Mouse (Mus musculus): ENCODE measurements around the gene Hexim2. TPM values are rescaled to one million over a fixed set of nuclear protein-coding genes. Genes with fewer than 3 reads are reported as not detected.

The Hexim2 gene
- polyA plus RNA-seq, 1 experiment from 2014 or later: 9.6 TPM

- DNase-seq (ENCODE audit: low spot score) (no peak), ATAC-seq (no peak)
- H3K27ac ChIP-seq (ENCODE audit: low read depth, low read length): no peak overlapping the region
- H3K36me3 ChIP-seq (ENCODE audit: control insufficient read depth, insufficient read depth, low read length): no peaks in the 10 kb centered on the region
- no peak overlapping the region for H3K4me3 ChIP-seq (ENCODE audit: low read depth, low read length)
- no peaks in the 10 kb centered on the region for H3K9me3 ChIP-seq (replicated peaks; ENCODE audit: control insufficient read depth, low read length)
- no peak overlapping the region for H3K4me2 ChIP-seq (ENCODE audit: low read length)
- H3K9ac ChIP-seq (ENCODE audit: low read length): no peak overlapping the region
- peaks cover 29% of the 10 kb centered on the region for H3K27me3 ChIP-seq (replicated peaks; ENCODE audit: control insufficient read depth, insufficient read depth, low read length)
- 61% methylated on average over 12 of the region's 12 CpGs for WGBS
- H3K4me1 ChIP-seq (ENCODE audit: control insufficient read depth, insufficient read depth, low read length): peaks cover 12% of the 10 kb centered on the region; the same call in 1 of the 2 replicates
Observed at GRCm38 (mm10) chr11:103099352-103099940, 32.8 kb upstream of the Hexim2 start.

GRCm38 (mm10) chr11:103100361-103100760 lies 31.9 kb upstream of the Hexim2 start:
- H3K27me3 ChIP-seq (replicated peaks; ENCODE audit: control insufficient read depth, insufficient read depth, low read length): peaks cover 32% of the 10 kb centered on the region
- H3K27ac ChIP-seq (ENCODE audit: low read depth, low read length): no peak overlapping the region
- no peak overlapping the region for H3K4me2 ChIP-seq (ENCODE audit: low read length)
- ATAC-seq (no peak), DNase-seq (ENCODE audit: low spot score) (no peak)
- 75% methylated on average over 8 of the region's 8 CpGs for WGBS
- H3K9me3 ChIP-seq (replicated peaks; ENCODE audit: control insufficient read depth, low read length): no peaks in the 10 kb centered on the region
- H3K36me3 ChIP-seq (ENCODE audit: control insufficient read depth, insufficient read depth, low read length): no peaks in the 10 kb centered on the region
- H3K4me1 ChIP-seq (ENCODE audit: control insufficient read depth, insufficient read depth, low read length): peaks cover 12% of the 10 kb centered on the region; the same call in 1 of the 2 replicates
- H3K9ac ChIP-seq (ENCODE audit: low read length): no peak overlapping the region
- H3K4me3 ChIP-seq (ENCODE audit: low read depth, low read length): no peak overlapping the region

GRCm38 (mm10) chr11:103101481-103101865 lies 30.8 kb upstream of the Hexim2 start, which contains the start of the genes Plcd3 and Acbd4:
Gene Plcd3 (minus strand): TSS chr11:103101658.
Gene Acbd4 (plus strand): TSS chr11:103101682.
- Histone ChIP-seq H3K4me1 (ENCODE audit: control insufficient read depth, insufficient read depth, low read length) (peaks cover 12% of the 10 kb centered on the region; the same call in 1 of the 2 replicates), H3K27ac (ENCODE audit: low read depth, low read length) (no peak within 1 kb of the TSS), H3K4me3 (ENCODE audit: low read depth, low read length) (peak within 1 kb of the TSS; percentile 42), H3K9me3 (replicated peaks; ENCODE audit: control insufficient read depth, low read length) (no peaks in the 10 kb centered on the region), H3K27me3 (replicated peaks; ENCODE audit: control insufficient read depth, insufficient read depth, low read length) (peaks cover 32% of the 10 kb centered on the region), H3K4me2 (ENCODE audit: low read length) (peak within 1 kb of the TSS; percentile 85), H3K36me3 (ENCODE audit: control insufficient read depth, insufficient read depth, low read length) (no peaks in the 10 kb centered on the region), H3K9ac (ENCODE audit: low read length) (peak within 1 kb of the TSS; percentile 57)
- WGBS: under 1% methylated on average over 33 of the region's 34 CpGs
- peak; percentile 57 for DNase-seq (ENCODE audit: low spot score)
- ATAC-seq: peak; percentile 25; the same call in 1 of the 2 replicates

GRCm38 (mm10) chr11:103101866-103102501 lies 30.2 kb upstream of the Hexim2 start:
- 3% methylated on average over 30 of the region's 30 CpGs for WGBS
- H3K27me3 ChIP-seq (replicated peaks; ENCODE audit: control insufficient read depth, insufficient read depth, low read length): peaks cover 32% of the 10 kb centered on the region
- H3K4me1 ChIP-seq (ENCODE audit: control insufficient read depth, insufficient read depth, low read length): peaks cover 12% of the 10 kb centered on the region; the same call in 1 of the 2 replicates
- no peak overlapping the region for H3K27ac ChIP-seq (ENCODE audit: low read depth, low read length)
- DNase-seq (ENCODE audit: low spot score) (peak; percentile 57), ATAC-seq (peak; percentile 37)
- no peaks in the 10 kb centered on the region for H3K9me3 ChIP-seq (replicated peaks; ENCODE audit: control insufficient read depth, low read length)
- peak overlapping the region; percentile 85 for H3K4me2 ChIP-seq (ENCODE audit: low read length)
- peak overlapping the region; percentile 57 for H3K9ac ChIP-seq (ENCODE audit: low read length)
- peak overlapping the region; percentile 42 for H3K4me3 ChIP-seq (ENCODE audit: low read depth, low read length)
- H3K36me3 ChIP-seq (ENCODE audit: control insufficient read depth, insufficient read depth, low read length): no peaks in the 10 kb centered on the region

- no peak overlapping the region for H3K27ac ChIP-seq (ENCODE audit: low read depth, low read length)
- peaks cover 12% of the 10 kb centered on the region; the same call in 1 of the 2 replicates for H3K4me1 ChIP-seq (ENCODE audit: control insufficient read depth, insufficient read depth, low read length)
- H3K9me3 ChIP-seq (replicated peaks; ENCODE audit: control insufficient read depth, low read length): no peaks in the 10 kb centered on the region
- ATAC-seq (peak; percentile 90), DNase-seq (ENCODE audit: low spot score) (peak; percentile 94)
- H3K36me3 ChIP-seq (ENCODE audit: control insufficient read depth, insufficient read depth, low read length): no peaks in the 10 kb centered on the region
- peak overlapping the region; percentile 45 for H3K9ac ChIP-seq (ENCODE audit: low read length)
- H3K27me3 ChIP-seq (replicated peaks; ENCODE audit: control insufficient read depth, insufficient read depth, low read length): peaks cover 32% of the 10 kb centered on the region
- WGBS: under 1% methylated on average over 35 of the region's 35 CpGs
- H3K4me2 ChIP-seq (ENCODE audit: low read length): peak overlapping the region; percentile 85
- peak overlapping the region; percentile 42 for H3K4me3 ChIP-seq (ENCODE audit: low read depth, low read length)
Observed at GRCm38 (mm10) chr11:103102725-103103349, 29.4 kb upstream of the Hexim2 start.

GRCm38 (mm10) chr11:103103621-103104020 lies 28.6 kb upstream of the Hexim2 start:
- ATAC-seq: no peak
- peaks cover 12% of the 10 kb centered on the region; the same call in 1 of the 2 replicates for H3K4me1 ChIP-seq (ENCODE audit: control insufficient read depth, insufficient read depth, low read length)
- no peaks in the 10 kb centered on the region for H3K36me3 ChIP-seq (ENCODE audit: control insufficient read depth, insufficient read depth, low read length)
- no peak overlapping the region for H3K27ac ChIP-seq (ENCODE audit: low read depth, low read length)
- peaks cover 32% of the 10 kb centered on the region for H3K27me3 ChIP-seq (replicated peaks; ENCODE audit: control insufficient read depth, insufficient read depth, low read length)
- H3K9me3 ChIP-seq (replicated peaks; ENCODE audit: control insufficient read depth, low read length): no peaks in the 10 kb centered on the region
- peak overlapping the region; percentile 85 for H3K4me2 ChIP-seq (ENCODE audit: low read length)
- no peak for DNase-seq (ENCODE audit: low spot score)
- WGBS: 63% methylated on average over 8 of the region's 8 CpGs
- no peak overlapping the region for H3K9ac ChIP-seq (ENCODE audit: low read length)
- 0 out of 2 replicates have a peak overlapping the region, but pooled peaks have one; percentile 42 for H3K4me3 ChIP-seq (ENCODE audit: low read depth, low read length)

- peaks cover 12% of the 10 kb centered on the region; the same call in 1 of the 2 replicates for H3K4me1 ChIP-seq (ENCODE audit: control insufficient read depth, insufficient read depth, low read length)
- peaks cover 27% of the 10 kb centered on the region for H3K27me3 ChIP-seq (replicated peaks; ENCODE audit: control insufficient read depth, insufficient read depth, low read length)
- DNase-seq (ENCODE audit: low spot score) (no peak), ATAC-seq (no peak)
- H3K4me3 ChIP-seq (ENCODE audit: low read depth, low read length): no peak overlapping the region
- H3K9me3 ChIP-seq (replicated peaks; ENCODE audit: control insufficient read depth, low read length): no peaks in the 10 kb centered on the region
- H3K4me2 ChIP-seq (ENCODE audit: low read length): no peak overlapping the region
- no peak overlapping the region for H3K27ac ChIP-seq (ENCODE audit: low read depth, low read length)
- 90% methylated on average over 7 of the region's 7 CpGs for WGBS
- H3K36me3 ChIP-seq (ENCODE audit: control insufficient read depth, insufficient read depth, low read length): no peaks in the 10 kb centered on the region
- no peak overlapping the region for H3K9ac ChIP-seq (ENCODE audit: low read length)
Observed at GRCm38 (mm10) chr11:103104469-103104868, 27.8 kb upstream of the Hexim2 start.

- peaks cover 12% of the 10 kb centered on the region; the same call in 1 of the 2 replicates for H3K4me1 ChIP-seq (ENCODE audit: control insufficient read depth, insufficient read depth, low read length)
- WGBS: 59% methylated on average over 13 of the region's 14 CpGs
- DNase-seq (ENCODE audit: low spot score) (no peak), ATAC-seq (no peak)
- no peak overlapping the region for H3K4me2 ChIP-seq (ENCODE audit: low read length)
- peaks cover 19% of the 10 kb centered on the region for H3K27me3 ChIP-seq (replicated peaks; ENCODE audit: control insufficient read depth, insufficient read depth, low read length)
- H3K27ac ChIP-seq (ENCODE audit: low read depth, low read length): no peak overlapping the region
- no peak overlapping the region for H3K9ac ChIP-seq (ENCODE audit: low read length)
- H3K4me3 ChIP-seq (ENCODE audit: low read depth, low read length): no peak overlapping the region
- H3K36me3 ChIP-seq (ENCODE audit: control insufficient read depth, insufficient read depth, low read length): no peaks in the 10 kb centered on the region
- H3K9me3 ChIP-seq (replicated peaks; ENCODE audit: control insufficient read depth, low read length): no peaks in the 10 kb centered on the region
Observed at GRCm38 (mm10) chr11:103105180-103105725, 27.0 kb upstream of the Hexim2 start.

Measured in forebrain, embryonic 14.5 days (tissue).